20 mouse cellular contexts compared by ENCODE assay signal in genomic region chr4:118031776-118032170, GRCm38 (mm10).
A peak's percentile ranks its signal among the peaks of the same experiment; 100 is the strongest.
DNase-seq lines count a peak whose midpoint lies in the region; ATAC-seq and TF ChIP-seq lines count a peak whose summit lies in the region.
"Had no signal": no experiment of that assay in that cellular context is flagged by ENCODE, and none has a peak within 500 bp of the region (broad histone marks: within the 10 kb centered on the region; RNA-seq: fewer than 3 reads in every experiment).

No protein-coding gene starts in this region.

- peak; percentile 27 for DNase-seq in forebrain, postnatal 0 days
- no peak for DNase-seq in forebrain, embryonic 10.5 days (ENCODE audit: extremely low spot score, low spot score)
- DNase-seq in kidney, adult 11 months = no peak
- no peak for DNase-seq in lung, embryonic 14.5 days
- no peak for DNase-seq in lung, adult 2 months
- DNase-seq: adrenal gland, postnatal 10 days; B cell, adult 2 months; cerebellum, adult 11 months; cerebellum, adult 8-10 months; embryo, embryonic 11 days; gastrocnemius, postnatal 10 days had no signal

- no peaks in the 10 kb centered on the region for H3K27me3 ChIP-seq in forebrain, postnatal 0 days (ENCODE audit: insufficient read depth, low read length)
- no peaks in the 10 kb centered on the region for H3K27me3 ChIP-seq in forebrain, embryonic 10.5 days (ENCODE audit: poor library complexity, severe bottlenecking)
- no peaks in the 10 kb centered on the region for H3K27me3 ChIP-seq in kidney, embryonic 16.5 days (ENCODE audit: insufficient read depth, low read length)
- no peaks in the 10 kb centered on the region for H3K27me3 ChIP-seq in lung, embryonic 14.5 days (ENCODE audit: insufficient read depth, low read length)
- H3K27me3 ChIP-seq: embryonic facial prominence, embryonic 15.5 days; forebrain, embryonic 15.5 days; hindbrain, embryonic 15.5 days had no signal

- no peaks in the 10 kb centered on the region for H3K9me3 ChIP-seq in forebrain, postnatal 0 days (ENCODE audit: low read length)
- H3K9me3 ChIP-seq in forebrain, embryonic 10.5 days = no peaks in the 10 kb centered on the region
- H3K9me3 ChIP-seq in kidney, embryonic 16.5 days (ENCODE audit: low read length) = no peaks in the 10 kb centered on the region
- no peaks in the 10 kb centered on the region for H3K9me3 ChIP-seq in lung, embryonic 14.5 days (ENCODE audit: low read depth, low read length)
- H3K9me3 ChIP-seq: embryonic facial prominence, embryonic 15.5 days; forebrain, embryonic 15.5 days; G1E; heart, embryonic 10.5 days; hindbrain, embryonic 15.5 days had no signal

- WGBS in forebrain, postnatal 0 days = 78% methylated on average over 7 of the region's 7 CpGs
- 90% methylated on average over 7 of the region's 7 CpGs for WGBS in forebrain, embryonic 10.5 days
- 88% methylated on average over 7 of the region's 7 CpGs for WGBS in kidney, embryonic 16.5 days
- WGBS in lung, embryonic 14.5 days = 79% methylated on average over 7 of the region's 7 CpGs
- WGBS in lung, adult 2 months = 88% methylated on average over 7 of the region's 7 CpGs
- WGBS in olfactory bulb, adult 2 months = 69% methylated on average over 7 of the region's 7 CpGs

- H3K36me3 ChIP-seq in forebrain, postnatal 0 days (ENCODE audit: insufficient read depth) = no peaks in the 10 kb centered on the region
- 0 out of 2 replicates have a peak, but pooled peaks cover 5% of the 10 kb centered on the region for H3K36me3 ChIP-seq in forebrain, embryonic 10.5 days (replicated peaks)
- H3K36me3 ChIP-seq in kidney, embryonic 16.5 days (ENCODE audit: insufficient read depth, low read length) = no peaks in the 10 kb centered on the region
- H3K36me3 ChIP-seq in lung, embryonic 14.5 days (ENCODE audit: insufficient read depth) = no peaks in the 10 kb centered on the region
- H3K36me3 ChIP-seq: embryonic facial prominence, embryonic 15.5 days; forebrain, embryonic 15.5 days; heart, embryonic 10.5 days; hindbrain, embryonic 15.5 days had no signal

- ATAC-seq in forebrain, postnatal 0 days = peak; percentile 40; the same call in 1 of the 2 replicates
- no peak for ATAC-seq in kidney, embryonic 16.5 days (ENCODE audit: low FRiP score, low TSS enrichment)
- ATAC-seq in lung, embryonic 14.5 days (ENCODE audit: insufficient read depth) = no peak
- ATAC-seq: CD4-positive, CD25-positive, alpha-beta regulatory T cell, adult 4 months had no signal

- TF ChIP-seq CTCF in forebrain, postnatal 0 days (IDR thresholded peaks at IDR 0.05; ENCODE audit: low read depth) = no peak
- TF ChIP-seq CTCF in lung, embryonic 14.5 days (IDR thresholded peaks at IDR 0.05; ENCODE audit: low read depth) = no peak
- no peak for TF ChIP-seq CTCF in lung, adult 2 months (IDR thresholded peaks at IDR 0.05; ENCODE audit: insufficient read depth, low read length)
- TF ChIP-seq CTCF in olfactory bulb, adult 2 months (IDR thresholded peaks at IDR 0.05; ENCODE audit: insufficient read depth, low read depth, low read length) = no peak

- H3K27ac ChIP-seq in forebrain, postnatal 0 days (ENCODE audit: low read depth, low read length) = no peak overlapping the region; the same call in 1 of the 2 replicates
- no peak overlapping the region for H3K27ac ChIP-seq in forebrain, embryonic 10.5 days
- H3K27ac ChIP-seq in kidney, embryonic 16.5 days (ENCODE audit: low read length) = peak overlapping the region; percentile 26; the same call in 1 of the 2 replicates
- H3K27ac ChIP-seq in lung, embryonic 14.5 days (ENCODE audit: low read depth) = peak overlapping the region; percentile 65
- peak overlapping the region; percentile 84 for H3K27ac ChIP-seq in olfactory bulb, adult 2 months (ENCODE audit: insufficient read depth, low read depth, low read length)
- H3K27ac ChIP-seq: embryonic facial prominence, embryonic 15.5 days; heart, embryonic 10.5 days; hindbrain, embryonic 15.5 days had no signal

- no peak for TF ChIP-seq POLR2A in lung, adult 2 months (IDR thresholded peaks at IDR 0.05; ENCODE audit: borderline replicate concordance, extremely low read depth, low read depth, low read length)
- TF ChIP-seq POLR2A in olfactory bulb, adult 2 months (IDR thresholded peaks at IDR 0.05; ENCODE audit: insufficient read depth, low read depth, low read length) = no peak

- H3K4me3 ChIP-seq in forebrain, postnatal 0 days (ENCODE audit: low read depth, low read length) = no peak overlapping the region
- no peak overlapping the region for H3K4me3 ChIP-seq in forebrain, embryonic 10.5 days
- no peak overlapping the region for H3K4me3 ChIP-seq in kidney, embryonic 16.5 days (ENCODE audit: low read length)
- H3K4me3 ChIP-seq in lung, embryonic 14.5 days (ENCODE audit: low read depth, low read length) = no peak overlapping the region
- no peak overlapping the region for H3K4me3 ChIP-seq in lung, adult 2 months (replicated peaks; ENCODE audit: extremely low read depth, low read depth, low read length)
- H3K4me3 ChIP-seq in olfactory bulb, adult 2 months (ENCODE audit: insufficient read depth, low read depth, low read length) = no peak overlapping the region
- H3K4me3 ChIP-seq: embryonic facial prominence, embryonic 15.5 days; erythroblast, embryonic 14.5 days; forebrain, embryonic 15.5 days; heart, embryonic 10.5 days; hindbrain, embryonic 15.5 days had no signal

- no peak overlapping the region for H3K9ac ChIP-seq in forebrain, postnatal 0 days
- H3K9ac ChIP-seq in kidney, embryonic 16.5 days (replicated peaks; ENCODE audit: low read length) = no peak overlapping the region
- H3K9ac ChIP-seq in lung, embryonic 14.5 days = no peak overlapping the region
- H3K9ac ChIP-seq: embryonic facial prominence, embryonic 15.5 days; forebrain, embryonic 15.5 days; hindbrain, embryonic 15.5 days had no signal

- peaks cover 5% of the 10 kb centered on the region; the same call in 1 of the 2 replicates for H3K4me1 ChIP-seq in forebrain, postnatal 0 days (ENCODE audit: insufficient read depth)
- H3K4me1 ChIP-seq in forebrain, embryonic 10.5 days = peaks cover 22% of the 10 kb centered on the region
- peaks cover 22% of the 10 kb centered on the region for H3K4me1 ChIP-seq in kidney, embryonic 16.5 days (ENCODE audit: insufficient read depth, low read length)
- H3K4me1 ChIP-seq in lung, embryonic 14.5 days (ENCODE audit: insufficient read depth) = peaks cover 14% of the 10 kb centered on the region
- peaks cover 8% of the 10 kb centered on the region for H3K4me1 ChIP-seq in lung, adult 2 months (ENCODE audit: control insufficient read depth, insufficient read depth, low read length)
- peaks cover 30% of the 10 kb centered on the region for H3K4me1 ChIP-seq in olfactory bulb, adult 2 months (ENCODE audit: control insufficient read depth, insufficient read depth, low read length)
- H3K4me1 ChIP-seq: heart, embryonic 10.5 days had no signal

- H3K4me2 ChIP-seq in forebrain, postnatal 0 days (ENCODE audit: low read depth) = no peak overlapping the region
- no peak overlapping the region for H3K4me2 ChIP-seq in kidney, embryonic 16.5 days (replicated peaks; ENCODE audit: low read depth, low read length)
- H3K4me2 ChIP-seq in lung, embryonic 14.5 days = no peak overlapping the region
- H3K4me2 ChIP-seq: embryonic facial prominence, embryonic 15.5 days; forebrain, embryonic 15.5 days; hindbrain, embryonic 15.5 days had no signal

Comparison
In these comparisons a context has a peak if more than half of its experiments do, and no peak if none do; other contexts are left out.
1. H3K27ac ChIP-seq: peak in kidney, embryonic 16.5 days (single experiment), lung, embryonic 14.5 days (single experiment) and olfactory bulb, adult 2 months (single experiment); none in forebrain, postnatal 0 days (single experiment) and forebrain, embryonic 10.5 days (single experiment).